Mouse (Mus musculus): ENCODE measurements around the gene Olfr524. TPM values are rescaled to one million over a fixed set of nuclear protein-coding genes. Genes with fewer than 3 reads are reported as not detected.

The Olfr524 gene
- polyA plus RNA-seq, 1 experiment from 2014 or later = not detected

- Histone ChIP-seq H3K36me3 (no peaks in the 10 kb centered on the region), H3K27me3 (ENCODE audit: low read depth, poor library complexity, severe bottlenecking) (no peaks in the 10 kb centered on the region), H3K27ac (no peak within 1 kb of the TSS), H3K4me3 (no peak within 1 kb of the TSS), H3K4me1 (no peaks in the 10 kb centered on the region), H3K9me3 (replicated peaks) (no peaks in the 10 kb centered on the region)
- no peak for DNase-seq (ENCODE audit: low spot score)
- WGBS = 62% methylated on average over 1 of the region's 1 CpGs
These were observed 32.8 kb downstream of the Olfr524 start, which contains the start of gene Olfr523 for GRCm38 (mm10) chr7:140172936-140173335. TSS of gene Olfr523 (plus strand) at chr7:140173217.

- 93% methylated on average over 3 of the region's 3 CpGs for WGBS
These were observed 34.9 kb downstream of the Olfr524 start for GRCm38 (mm10) chr7:140170863-140171262.

GRCm38 (mm10) chr7:140169386-140169785 lies 36.4 kb downstream of the Olfr524 start:
- no peak for DNase-seq (ENCODE audit: low spot score)
- Histone ChIP-seq H3K27me3 (ENCODE audit: low read depth, poor library complexity, severe bottlenecking) (no peaks in the 10 kb centered on the region), H3K4me1 (no peaks in the 10 kb centered on the region)

More at GRCm38 (mm10) chr7:140170863-140171262, 34.9 kb downstream of the Olfr524 start:
- H3K4me1 ChIP-seq = no peaks in the 10 kb centered on the region
- no peaks in the 10 kb centered on the region for H3K9me3 ChIP-seq (replicated peaks)
- no peaks in the 10 kb centered on the region for H3K27me3 ChIP-seq (ENCODE audit: low read depth, poor library complexity, severe bottlenecking)
- no peak for DNase-seq (ENCODE audit: low spot score)
- H3K4me3 ChIP-seq = no peak overlapping the region
- H3K27ac ChIP-seq = no peak overlapping the region
- H3K36me3 ChIP-seq = no peaks in the 10 kb centered on the region

GRCm38 (mm10) chr7:140167950-140168349 lies 37.8 kb downstream of the Olfr524 start:
- Histone ChIP-seq H3K27ac (no peak overlapping the region), H3K4me3 (no peak overlapping the region), H3K36me3 (no peaks in the 10 kb centered on the region), H3K9me3 (replicated peaks) (no peaks in the 10 kb centered on the region), H3K4me1 (no peaks in the 10 kb centered on the region), H3K27me3 (ENCODE audit: low read depth, poor library complexity, severe bottlenecking) (no peaks in the 10 kb centered on the region)
- no peak for DNase-seq (ENCODE audit: low spot score)
- 90% methylated on average over 1 of the region's 1 CpGs for WGBS

More at GRCm38 (mm10) chr7:140169386-140169785, 36.4 kb downstream of the Olfr524 start:
- H3K4me3 ChIP-seq = no peak overlapping the region
- H3K36me3 ChIP-seq = no peaks in the 10 kb centered on the region
- H3K9me3 ChIP-seq (replicated peaks) = no peaks in the 10 kb centered on the region
- 89% methylated on average over 4 of the region's 4 CpGs for WGBS
- H3K27ac ChIP-seq = no peak overlapping the region

GRCm38 (mm10) chr7:140164664-140165063 lies 41.1 kb downstream of the Olfr524 start, which contains the start of gene Olfr522:
TSS of gene Olfr522 (minus strand) at chr7:140164764.
- WGBS = 87% methylated on average over 7 of the region's 7 CpGs
- H3K4me1 ChIP-seq = no peaks in the 10 kb centered on the region
- DNase-seq (ENCODE audit: low spot score) = no peak
- no peak within 1 kb of the TSS for H3K27ac ChIP-seq
- no peak within 1 kb of the TSS for H3K4me3 ChIP-seq
- no peaks in the 10 kb centered on the region for H3K27me3 ChIP-seq (ENCODE audit: low read depth, poor library complexity, severe bottlenecking)
- H3K36me3 ChIP-seq = no peaks in the 10 kb centered on the region
- no peaks in the 10 kb centered on the region for H3K9me3 ChIP-seq (replicated peaks)

- Histone ChIP-seq H3K36me3 (no peaks in the 10 kb centered on the region), H3K9me3 (replicated peaks) (no peaks in the 10 kb centered on the region), H3K27ac (no peak overlapping the region), H3K4me3 (no peak overlapping the region), H3K4me1 (no peaks in the 10 kb centered on the region), H3K27me3 (ENCODE audit: low read depth, poor library complexity, severe bottlenecking) (peaks cover 33% of the 10 kb centered on the region)
- WGBS = 88% methylated on average over 3 of the region's 3 CpGs
- DNase-seq (ENCODE audit: low spot score) = no peak
These were observed 45.4 kb downstream of the Olfr524 start for GRCm38 (mm10) chr7:140160363-140160762.

GRCm38 (mm10) chr7:140154218-140154927 lies 51.4 kb downstream of the Olfr524 start, which contains the start of gene Sprn:
TSS of gene Sprn (minus strand) at chr7:140154877.
- H3K36me3 ChIP-seq = no peaks in the 10 kb centered on the region; the same call in 1 of the 2 replicates
- no peak within 1 kb of the TSS for H3K27ac ChIP-seq
- peaks cover 14% of the 10 kb centered on the region for H3K4me1 ChIP-seq
- peaks cover 73% of the 10 kb centered on the region for H3K27me3 ChIP-seq (ENCODE audit: low read depth, poor library complexity, severe bottlenecking)
- H3K4me3 ChIP-seq = peak within 1 kb of the TSS; percentile 34
- WGBS = 3% methylated on average over 28 of the region's 28 CpGs
- no peaks in the 10 kb centered on the region for H3K9me3 ChIP-seq (replicated peaks)
- peak; percentile 33 for DNase-seq (ENCODE audit: low spot score)

GRCm38 (mm10) chr7:140153829-140154217 lies 51.9 kb downstream of the Olfr524 start:
- H3K27me3 ChIP-seq (ENCODE audit: low read depth, poor library complexity, severe bottlenecking) = peaks cover 73% of the 10 kb centered on the region
- H3K4me3 ChIP-seq = peak overlapping the region; percentile 40; the same call in 1 of the 2 replicates
- no peak for DNase-seq (ENCODE audit: low spot score)
- H3K27ac ChIP-seq = no peak overlapping the region
- 23% methylated on average over 4 of the region's 4 CpGs for WGBS
- peaks cover 14% of the 10 kb centered on the region for H3K4me1 ChIP-seq
- no peaks in the 10 kb centered on the region for H3K9me3 ChIP-seq (replicated peaks)
- no peaks in the 10 kb centered on the region; the same call in 1 of the 2 replicates for H3K36me3 ChIP-seq

GRCm38 (mm10) chr7:140153383-140153782 lies 52.4 kb downstream of the Olfr524 start:
- peaks cover 70% of the 10 kb centered on the region for H3K27me3 ChIP-seq (ENCODE audit: low read depth, poor library complexity, severe bottlenecking)
- no peaks in the 10 kb centered on the region for H3K9me3 ChIP-seq (replicated peaks)
- WGBS = 7% methylated on average over 28 of the region's 28 CpGs
- 0 out of 2 replicates have a peak overlapping the region, but pooled peaks have one; percentile 21 for H3K27ac ChIP-seq
- H3K4me3 ChIP-seq = peak overlapping the region; percentile 40
- peaks cover 14% of the 10 kb centered on the region for H3K4me1 ChIP-seq
- peak; percentile 49 for DNase-seq (ENCODE audit: low spot score)
- H3K36me3 ChIP-seq = no peaks in the 10 kb centered on the region; the same call in 1 of the 2 replicates

Other genes starting within 250 kb of the Olfr524 start
- 0.39 and 0.85 TPM in 2 replicates for gene 6430531B16Rik, start 227.2 kb downstream of the Olfr524 start, polyA plus RNA-seq (2016; fragmentation: Nextera tagmentation; extraction: Ambion mirVana)
- 2.2 TPM in 2 replicates for gene Adam8, start 213.4 kb downstream of the Olfr524 start, polyA plus RNA-seq (2016; fragmentation: Nextera tagmentation; extraction: Ambion mirVana)
- gene Zfp511, start 169.6 kb downstream of the Olfr524 start, polyA plus RNA-seq (2016; fragmentation: Nextera tagmentation; extraction: Ambion mirVana) = 38.8 and 40.7 TPM in 2 replicates
- gene Tubgcp2, start 169.3 kb downstream of the Olfr524 start, polyA plus RNA-seq (2016; fragmentation: Nextera tagmentation; extraction: Ambion mirVana) = 81.6 and 87.8 TPM in 2 replicates
- not detected in 2 replicates for gene Msx3, start 156.9 kb downstream of the Olfr524 start, polyA plus RNA-seq (2016; fragmentation: Nextera tagmentation; extraction: Ambion mirVana)
- gene Caly, start 123.4 kb downstream of the Olfr524 start, polyA plus RNA-seq (2016; fragmentation: Nextera tagmentation; extraction: Ambion mirVana) = 1.1 and 1.2 TPM in 2 replicates
- gene Prap1, start 112.6 kb downstream of the Olfr524 start, polyA plus RNA-seq (2016; fragmentation: Nextera tagmentation; extraction: Ambion mirVana) = not detected in 2 replicates
- 8.7 and 13.9 TPM in 2 replicates for gene Fuom, start 103.5 kb downstream of the Olfr524 start, polyA plus RNA-seq (2016; fragmentation: Nextera tagmentation; extraction: Ambion mirVana)
- gene Paox, start 90.2 kb downstream of the Olfr524 start, polyA plus RNA-seq (2016; fragmentation: Nextera tagmentation; extraction: Ambion mirVana) = 19.2 and 23.7 TPM in 2 replicates
- 174 and 178 TPM in 2 replicates for gene Echs1, start 89.5 kb downstream of the Olfr524 start, polyA plus RNA-seq (2016; fragmentation: Nextera tagmentation; extraction: Ambion mirVana)
- gene Mtg1, start 68.4 kb downstream of the Olfr524 start, polyA plus RNA-seq (2016; fragmentation: Nextera tagmentation; extraction: Ambion mirVana) = 29.5 and 31.9 TPM in 2 replicates
- gene Sprn, start 51.1 kb downstream of the Olfr524 start, polyA plus RNA-seq (2016; fragmentation: Nextera tagmentation; extraction: Ambion mirVana) = not detected in 2 replicates
- gene Olfr522, start 41.2 kb downstream of the Olfr524 start, polyA plus RNA-seq (2016; fragmentation: Nextera tagmentation; extraction: Ambion mirVana) = not detected in 2 replicates
- not detected in 2 replicates for gene Olfr523, start 32.7 kb downstream of the Olfr524 start, polyA plus RNA-seq (2016; fragmentation: Nextera tagmentation; extraction: Ambion mirVana)
- 0.04 TPM in 1 of 2 replicates, not detected in the other for gene Cd163l1, start 12.3 kb upstream of the Olfr524 start, polyA plus RNA-seq (2016; fragmentation: Nextera tagmentation; extraction: Ambion mirVana)
- not detected in 2 replicates for gene 5830411N06Rik, start 41.3 kb upstream of the Olfr524 start, polyA plus RNA-seq (2016; fragmentation: Nextera tagmentation; extraction: Ambion mirVana)
- gene Olfr525, start 114.9 kb upstream of the Olfr524 start, polyA plus RNA-seq (2016; fragmentation: Nextera tagmentation; extraction: Ambion mirVana) = not detected in 2 replicates
- gene Olfr527, start 128.1 kb upstream of the Olfr524 start, polyA plus RNA-seq (2016; fragmentation: Nextera tagmentation; extraction: Ambion mirVana) = not detected in 2 replicates
- not detected in 2 replicates for gene Olfr60, start 155.7 kb upstream of the Olfr524 start, polyA plus RNA-seq (2016; fragmentation: Nextera tagmentation; extraction: Ambion mirVana)
- not detected in 2 replicates for gene Olfr530, start 170.4 kb upstream of the Olfr524 start, polyA plus RNA-seq (2016; fragmentation: Nextera tagmentation; extraction: Ambion mirVana)
- gene Olfr531, start 197.0 kb upstream of the Olfr524 start, polyA plus RNA-seq (2016; fragmentation: Nextera tagmentation; extraction: Ambion mirVana) = not detected in 2 replicates
- not detected in 2 replicates for gene Olfr532, start 215.7 kb upstream of the Olfr524 start, polyA plus RNA-seq (2016; fragmentation: Nextera tagmentation; extraction: Ambion mirVana)

All from limb, embryonic 10.5 days (tissue).